Mouse (Mus musculus): ENCODE measurements around the gene Rab1a.

GRCm38 (mm10) chr11:20249296-20250110 is 48.3 kb downstream of the Rab1a start, which contains the start of gene Cep68:
- TF ChIP-seq POLR2A (IDR thresholded peaks at IDR 0.05; ENCODE audit: extremely low read depth, insufficient read depth, low read length): 0 out of 2 replicates have a peak, but pooled peaks have one; percentile 41
- TF ChIP-seq CTCF (IDR thresholded peaks at IDR 0.05; ENCODE audit: extremely low read depth, insufficient read depth, low read length): no peak

Measured in cortical plate, adult 2 months (tissue).